ENCODE assay signal across 8 mouse cellular contexts in genomic region chr10:110600352-110600853, GRCm38 (mm10).
DNase-seq lines count a peak whose midpoint lies in the region; ATAC-seq lines count a peak whose summit lies in the region.

No protein-coding gene starts in this region.

- H3K4me1 ChIP-seq in midbrain, embryonic 10.5 days, result no peaks in the 10 kb centered on the region
- no peaks in the 10 kb centered on the region for H3K4me1 ChIP-seq in midbrain, embryonic 14.5 days (ENCODE audit: control insufficient read depth, insufficient read depth, low read length)
- no peaks in the 10 kb centered on the region for H3K4me1 ChIP-seq in heart, embryonic 14.5 days (ENCODE audit: control insufficient read depth in 2 of 2, insufficient read depth in 2 of 2, low read length in 2 of 2)
- no peaks in the 10 kb centered on the region for H3K4me1 ChIP-seq in midbrain, embryonic 13.5 days (replicated peaks)

- 0 out of 2 replicates have a peak overlapping the region, but pooled peaks have one; percentile 13 for H3K27ac ChIP-seq in midbrain, embryonic 10.5 days (replicated peaks)
- H3K27ac ChIP-seq in midbrain, embryonic 14.5 days (replicated peaks; ENCODE audit: low read depth, low read length), result no peak overlapping the region
- H3K27ac ChIP-seq in heart, embryonic 14.5 days (replicated peaks in 1 of 2; ENCODE audit: control insufficient read depth in 1 of 2, insufficient read depth in 1 of 2, low read depth in 2 of 2, low read length in 2 of 2), result peak overlapping the region; percentile 70 to 78
- no peak overlapping the region for H3K27ac ChIP-seq in midbrain, embryonic 13.5 days

- DNase-seq in midbrain, embryonic 10.5 days (ENCODE audit: low spot score), result no peak
- DNase-seq in midbrain, embryonic 14.5 days, result no peak
- peak; percentile 8 to 19 for DNase-seq in kidney, postnatal 36 days
- DNase-seq in retina, embryonic 14.5 days (ENCODE audit: low spot score), result peak; percentile 12
- DNase-seq in cerebellum, postnatal 10 days, result no peak
- DNase-seq in cerebellum, adult 8-10 months, result no peak

- WGBS in midbrain, embryonic 10.5 days, result 87% methylated on average over 11 of the region's 11 CpGs
- WGBS in midbrain, embryonic 14.5 days, result 85% methylated on average over 11 of the region's 11 CpGs
- 60% methylated on average over 11 of the region's 11 CpGs for WGBS in heart, embryonic 14.5 days
- WGBS in midbrain, embryonic 13.5 days, result 82% methylated on average over 11 of the region's 11 CpGs

- no peak overlapping the region for H3K4me3 ChIP-seq in midbrain, embryonic 10.5 days
- H3K4me3 ChIP-seq in midbrain, embryonic 14.5 days (replicated peaks; ENCODE audit: low read depth, low read length), result no peak overlapping the region
- no peak overlapping the region for H3K4me3 ChIP-seq in heart, embryonic 14.5 days (ENCODE audit: control insufficient read depth in 1 of 2, insufficient read depth in 1 of 2, low read depth in 1 of 2, low read length in 2 of 2)
- H3K4me3 ChIP-seq in midbrain, embryonic 13.5 days (replicated peaks), result no peak overlapping the region

- no peak overlapping the region for H3K9ac ChIP-seq in midbrain, embryonic 14.5 days (replicated peaks; ENCODE audit: low read length)
- no peak overlapping the region for H3K9ac ChIP-seq in heart, embryonic 14.5 days (ENCODE audit: low read length)
- H3K9ac ChIP-seq in midbrain, embryonic 13.5 days (replicated peaks), result no peak overlapping the region

- no peak overlapping the region for H3K4me2 ChIP-seq in midbrain, embryonic 14.5 days (ENCODE audit: low read length)
- H3K4me2 ChIP-seq in heart, embryonic 14.5 days (ENCODE audit: low read length), result no peak overlapping the region
- H3K4me2 ChIP-seq in midbrain, embryonic 13.5 days (replicated peaks), result no peak overlapping the region

- no peak for ATAC-seq in midbrain, embryonic 14.5 days (ENCODE audit: low FRiP score, low TSS enrichment)
- ATAC-seq in heart, embryonic 14.5 days (ENCODE audit: insufficient number of reproducible peaks, insufficient read depth, low FRiP score, low read depth), result peak; percentile 35; the same call in 1 of the 2 replicates
- no peak for ATAC-seq in midbrain, embryonic 13.5 days

- H3K9me3 ChIP-seq in midbrain, embryonic 10.5 days (replicated peaks), result no peaks in the 10 kb centered on the region
- no peaks in the 10 kb centered on the region for H3K9me3 ChIP-seq in midbrain, embryonic 14.5 days (ENCODE audit: control insufficient read depth, low read length)
- H3K9me3 ChIP-seq in heart, embryonic 14.5 days (ENCODE audit: control insufficient read depth, low read length), result no peaks in the 10 kb centered on the region
- H3K9me3 ChIP-seq in midbrain, embryonic 13.5 days, result no peaks in the 10 kb centered on the region

- no peaks in the 10 kb centered on the region for H3K36me3 ChIP-seq in midbrain, embryonic 10.5 days
- no peaks in the 10 kb centered on the region for H3K36me3 ChIP-seq in midbrain, embryonic 14.5 days (ENCODE audit: control insufficient read depth, insufficient read depth, low read length)
- no peaks in the 10 kb centered on the region for H3K36me3 ChIP-seq in heart, embryonic 14.5 days (ENCODE audit: control insufficient read depth, insufficient read depth, low read length)
- no peaks in the 10 kb centered on the region for H3K36me3 ChIP-seq in midbrain, embryonic 13.5 days

- H3K27me3 ChIP-seq in midbrain, embryonic 10.5 days (ENCODE audit: low read depth, poor library complexity, severe bottlenecking), result no peaks in the 10 kb centered on the region
- no peaks in the 10 kb centered on the region for H3K27me3 ChIP-seq in midbrain, embryonic 14.5 days (ENCODE audit: control insufficient read depth, insufficient read depth, low read length)
- H3K27me3 ChIP-seq in heart, embryonic 14.5 days (ENCODE audit: control insufficient read depth, insufficient read depth, low read length), result no peaks in the 10 kb centered on the region
- no peaks in the 10 kb centered on the region for H3K27me3 ChIP-seq in midbrain, embryonic 13.5 days

Comparison
In these comparisons a context has a peak if more than half of its experiments do, and no peak if none do; other contexts are left out.
1. H3K27ac ChIP-seq: peak in midbrain, embryonic 10.5 days (single experiment) and heart, embryonic 14.5 days (2 of 2); none in midbrain, embryonic 14.5 days (single experiment) and midbrain, embryonic 13.5 days (single experiment).
2. DNase-seq: peak in kidney, postnatal 36 days (2 of 2) and retina, embryonic 14.5 days (single experiment); none in midbrain, embryonic 10.5 days (single experiment), midbrain, embryonic 14.5 days (single experiment), cerebellum, postnatal 10 days (0 of 2) and cerebellum, adult 8-10 months (single experiment).